Mouse (Mus musculus): Measurements from ENCODE around the gene Gpn3.
A peak's percentile ranks its signal among the peaks of the same experiment; 100 is the strongest.

Gpn3 gene

GRCm38 (mm10) chr5:122371591-122372191 is at the start of gene Gpn3:
Gpn3 (plus strand) TSS chr5:122371876.
- DNase-seq, result no peak

- no peak for DNase-seq
Measured at GRCm38 (mm10) chr5:122323523-122323922, 48.2 kb upstream of the Gpn3 start.

GRCm38 (mm10) chr5:122324608-122325431 is 46.9 kb upstream of the Gpn3 start:
- no peak for DNase-seq

- DNase-seq, result no peak
Measured at GRCm38 (mm10) chr5:122325477-122325876, 46.2 kb upstream of the Gpn3 start.

GRCm38 (mm10) chr5:122327283-122327682 is 44.4 kb upstream of the Gpn3 start:
- no peak for DNase-seq

GRCm38 (mm10) chr5:122330269-122330668 is 41.4 kb upstream of the Gpn3 start:
- DNase-seq, result no peak

- no peak for DNase-seq
Measured at GRCm38 (mm10) chr5:122334682-122335081, 37.0 kb upstream of the Gpn3 start.

- no peak for DNase-seq
Measured at GRCm38 (mm10) chr5:122336554-122337294, 35.0 kb upstream of the Gpn3 start.

GRCm38 (mm10) chr5:122342874-122343273 is 28.8 kb upstream of the Gpn3 start:
- no peak for DNase-seq

- DNase-seq, result no peak
Measured at GRCm38 (mm10) chr5:122343768-122344167, 27.9 kb upstream of the Gpn3 start.

GRCm38 (mm10) chr5:122344260-122344659 is 27.4 kb upstream of the Gpn3 start:
- DNase-seq, result peak; percentile 80

GRCm38 (mm10) chr5:122345777-122346176 is 25.9 kb upstream of the Gpn3 start:
- no peak for DNase-seq

- DNase-seq, result peak; percentile 99
Measured at GRCm38 (mm10) chr5:122353807-122354491, 17.7 kb upstream of the Gpn3 start, which contains the start of the genes Rad9b and Vps29. Rad9b (minus strand) TSS chr5:122354233. Vps29 (plus strand) TSS chr5:122354369.

- no peak for DNase-seq
Measured at GRCm38 (mm10) chr5:122354492-122355067, 17.1 kb upstream of the Gpn3 start.

- peak; percentile 99 for DNase-seq
Measured at GRCm38 (mm10) chr5:122372192-122372769, 605 bp downstream of the Gpn3 start, which contains the start of gene Fam216a. Fam216a (minus strand) TSS chr5:122372364.

GRCm38 (mm10) chr5:122372878-122373277 is 1.2 kb downstream of the Gpn3 start:
- no peak for DNase-seq

GRCm38 (mm10) chr5:122377101-122377833 is 5.6 kb downstream of the Gpn3 start:
- no peak for DNase-seq

GRCm38 (mm10) chr5:122378171-122378570 is 6.5 kb downstream of the Gpn3 start:
- no peak for DNase-seq

- peak; percentile 77 for DNase-seq
Measured at GRCm38 (mm10) chr5:122379374-122380155, 7.9 kb downstream of the Gpn3 start.

- DNase-seq, result no peak
Measured at GRCm38 (mm10) chr5:122390006-122390405, 18.3 kb downstream of the Gpn3 start.

Data from kidney, postnatal 14 days (tissue).